Mouse (Mus musculus): Measurements from ENCODE around the gene Tmem235.

- TF ChIP-seq CTCF (IDR thresholded peaks at IDR 0.05; ENCODE audit: extremely low read depth, insufficient read depth, insufficient read length, insufficient replicate concordance) = no peak
- TF ChIP-seq POLR2A (IDR thresholded peaks at IDR 0.05; ENCODE audit: low read depth, low read length) = no peak
Measured at GRCm38 (mm10) chr11:117882208-117882607, 21.7 kb downstream of the Tmem235 start.

All from spleen, adult 2 months (tissue).